Mouse (Mus musculus) hindbrain, embryonic 14.5 days (tissue): Measurements from ENCODE around the gene Trim65. TPM values are rescaled to one million over a fixed set of nuclear protein-coding genes. Genes with fewer than 3 reads are reported as not detected.

Source experiments
- ATAC-seq: fragments of 200-750 bp; cut with Nextera tagmentation; 2 replicates; pipeline ENCODE4 v1.8.0; 2017; ENCODE audit warnings: moderate number of reproducible peaks, mild to moderate bottlenecking, moderate TSS enrichment, moderate library complexity; ENCODE audit not compliant: low FRiP score
- DNase-seq: peaks from one replicate; pipeline ENCODE4 v3.0.0-alpha.2; 2015; ENCODE audit warnings: low spot score
- H3K27ac ChIP-seq: fragments of 300-500 bp; sonication (generic); 2 replicates; pipeline ENCODE4 v1.5.1; 2014; ENCODE audit warnings: mild to moderate bottlenecking, moderate library complexity
- H3K27me3 ChIP-seq: fragments of 300-500 bp; sonication (generic); 2 replicates; pipeline ENCODE4 v1.6.1; 2014; ENCODE audit warnings: mild to moderate bottlenecking, low read length, mixed read lengths; ENCODE audit not compliant: control insufficient read depth, insufficient read depth
- H3K36me3 ChIP-seq: fragments of 300-500 bp; sonication (generic); replicated peaks from 2 replicates; pipeline ENCODE4 v1.6.1; 2014; ENCODE audit not compliant: control insufficient read depth, insufficient read depth
- H3K4me1 ChIP-seq: fragments of 300-500 bp; sonication (generic); replicated peaks from 2 replicates; pipeline ENCODE4 v1.6.1; 2014; ENCODE audit warnings: antibody characterized with exemption, low read length, mixed read lengths; ENCODE audit not compliant: control insufficient read depth, insufficient read depth
- H3K4me2 ChIP-seq: fragments of 300-500 bp; sonication (generic); replicated peaks from 2 replicates; pipeline ENCODE4 v1.6.1; 2014; ENCODE audit warnings: mild to moderate bottlenecking, moderate library complexity
- H3K4me3 ChIP-seq: fragments of 300-500 bp; sonication (generic); replicated peaks from 2 replicates; pipeline ENCODE4 v1.5.1; 2014; ENCODE audit warnings: mild to moderate bottlenecking, low read length
- H3K9ac ChIP-seq: fragments of 300-500 bp; sonication (generic); 2 replicates; pipeline ENCODE4 v1.6.1; 2014
- H3K9me3 ChIP-seq: fragments of 300-500 bp; sonication (generic); 2 replicates; pipeline ENCODE4 v1.6.1; 2016; ENCODE audit warnings: low read length; ENCODE audit not compliant: control insufficient read depth
- WGBS: fragments of 180-500 bp; shearing (Covaris S2); extraction: QIAGEN DNeasy Blood & Tissue Kit; methylation state at CpG from one replicate; pipeline ENCODE4 v1.1.7; 2014; 5-methylcytosine and 5-hydroxymethylcytosine counted together
- polyA plus RNA-seq: library from polyadenylated mRNA; unstranded; fragments of >200 nt; fragmentation: Nextera tagmentation; extraction: Ambion mirVana; gene quantifications from 2 replicates; pipeline ENCODE4 v1.2.1, GENCODE M21; 2014

Gene Trim65
- polyA plus RNA-seq, 1 experiment from 2014 or later, result 2.9 TPM

DNA sequence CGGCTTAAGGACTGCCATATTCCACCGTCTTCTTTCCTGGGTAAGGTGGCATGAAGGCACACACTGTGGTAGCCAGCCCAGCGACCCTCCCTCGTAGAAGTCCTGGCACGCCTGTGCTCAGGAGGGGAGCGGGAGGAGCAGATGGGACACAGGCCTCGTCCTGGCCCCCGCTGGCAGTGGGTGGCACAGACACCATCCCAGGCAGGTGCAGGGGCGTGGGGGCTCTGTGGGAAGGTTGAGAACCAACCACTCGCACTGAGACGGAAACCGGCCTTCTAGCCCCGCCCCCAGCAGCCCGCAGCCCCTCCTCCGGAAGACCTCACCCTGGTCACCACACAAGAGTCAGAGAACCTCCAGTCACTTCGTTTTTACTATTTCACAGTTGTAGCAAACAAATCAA is 52.7 kb downstream of the Trim65 start:
- Histone ChIP-seq H3K9ac (peak overlapping the region; percentile 54), H3K36me3 (peaks cover 42% of the 10 kb centered on the region), H3K27me3 (no peaks in the 10 kb centered on the region), H3K4me1 (peaks cover 4% of the 10 kb centered on the region; the same call in 1 of the 2 replicates), H3K9me3 (no peaks in the 10 kb centered on the region), H3K27ac (0 out of 2 replicates have a peak overlapping the region, but pooled peaks have one; percentile 51), H3K4me3 (peak overlapping the region; percentile 22), H3K4me2 (peak overlapping the region; percentile 54)
- peak; percentile 41; the same call in 1 of the 2 replicates for ATAC-seq
- DNase-seq, result no peak
- WGBS, result 6% methylated on average over 16 of the region's 16 CpGs

GRCm38 (mm10) chr11:116077446-116078204 is 53.3 kb downstream of the Trim65 start, which contains the start of gene Unc13d:
Unc13d (minus strand) TSS chr11:116077961.
- Histone ChIP-seq H3K27ac (0 out of 2 replicates have a peak within 1 kb of the TSS, but pooled peaks have one; percentile 51), H3K9me3 (no peaks in the 10 kb centered on the region), H3K4me3 (peak within 1 kb of the TSS; percentile 22), H3K4me1 (peaks cover 4% of the 10 kb centered on the region; the same call in 1 of the 2 replicates), H3K9ac (peak within 1 kb of the TSS; percentile 54), H3K27me3 (no peaks in the 10 kb centered on the region), H3K4me2 (peak within 1 kb of the TSS; percentile 54), H3K36me3 (peaks cover 38% of the 10 kb centered on the region)
- 61% methylated on average over 22 of the region's 22 CpGs for WGBS
- ATAC-seq (no peak), DNase-seq (no peak)

DNA sequence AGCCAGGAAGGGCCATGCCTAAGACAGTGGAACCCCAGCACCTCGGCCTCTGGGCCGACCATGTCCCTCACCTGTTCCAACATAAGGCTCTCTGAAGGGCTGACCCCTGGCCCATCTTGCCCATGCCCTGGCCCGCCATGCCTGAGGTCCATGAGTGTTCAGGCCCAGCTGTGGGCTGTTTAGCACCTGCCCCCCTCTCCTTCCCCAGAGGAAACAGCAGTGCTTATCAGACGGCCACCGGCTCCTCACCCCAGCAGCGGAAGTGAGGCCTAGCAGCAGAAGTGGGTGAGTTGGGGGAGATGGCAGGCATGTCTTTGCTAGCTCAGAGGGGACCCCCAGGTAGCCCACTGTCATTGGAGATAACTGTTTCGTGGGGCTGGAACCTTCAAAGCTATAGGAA is 54.1 kb downstream of the Trim65 start:
- no peak overlapping the region for H3K4me3 ChIP-seq
- 85% methylated on average over 7 of the region's 7 CpGs for WGBS
- DNase-seq (no peak), ATAC-seq (no peak)
- H3K9me3 ChIP-seq, result no peaks in the 10 kb centered on the region
- no peaks in the 10 kb centered on the region for H3K27me3 ChIP-seq
- H3K4me1 ChIP-seq, result peaks cover 4% of the 10 kb centered on the region; the same call in 1 of the 2 replicates
- no peak overlapping the region for H3K4me2 ChIP-seq
- no peak overlapping the region for H3K27ac ChIP-seq
- H3K9ac ChIP-seq, result no peak overlapping the region
- H3K36me3 ChIP-seq, result peaks cover 30% of the 10 kb centered on the region

GRCm38 (mm10) chr11:116076266-116076540 is 54.7 kb downstream of the Trim65 start:
- DNase-seq (no peak), ATAC-seq (no peak)
- no peak overlapping the region for H3K4me3 ChIP-seq
- no peak overlapping the region for H3K9ac ChIP-seq
- WGBS, result 70% methylated on average over 7 of the region's 7 CpGs
- H3K4me2 ChIP-seq, result no peak overlapping the region
- no peaks in the 10 kb centered on the region for H3K27me3 ChIP-seq
- H3K27ac ChIP-seq, result no peak overlapping the region
- H3K4me1 ChIP-seq, result peaks cover 4% of the 10 kb centered on the region; the same call in 1 of the 2 replicates
- H3K36me3 ChIP-seq, result peaks cover 23% of the 10 kb centered on the region
- no peaks in the 10 kb centered on the region for H3K9me3 ChIP-seq

DNA sequence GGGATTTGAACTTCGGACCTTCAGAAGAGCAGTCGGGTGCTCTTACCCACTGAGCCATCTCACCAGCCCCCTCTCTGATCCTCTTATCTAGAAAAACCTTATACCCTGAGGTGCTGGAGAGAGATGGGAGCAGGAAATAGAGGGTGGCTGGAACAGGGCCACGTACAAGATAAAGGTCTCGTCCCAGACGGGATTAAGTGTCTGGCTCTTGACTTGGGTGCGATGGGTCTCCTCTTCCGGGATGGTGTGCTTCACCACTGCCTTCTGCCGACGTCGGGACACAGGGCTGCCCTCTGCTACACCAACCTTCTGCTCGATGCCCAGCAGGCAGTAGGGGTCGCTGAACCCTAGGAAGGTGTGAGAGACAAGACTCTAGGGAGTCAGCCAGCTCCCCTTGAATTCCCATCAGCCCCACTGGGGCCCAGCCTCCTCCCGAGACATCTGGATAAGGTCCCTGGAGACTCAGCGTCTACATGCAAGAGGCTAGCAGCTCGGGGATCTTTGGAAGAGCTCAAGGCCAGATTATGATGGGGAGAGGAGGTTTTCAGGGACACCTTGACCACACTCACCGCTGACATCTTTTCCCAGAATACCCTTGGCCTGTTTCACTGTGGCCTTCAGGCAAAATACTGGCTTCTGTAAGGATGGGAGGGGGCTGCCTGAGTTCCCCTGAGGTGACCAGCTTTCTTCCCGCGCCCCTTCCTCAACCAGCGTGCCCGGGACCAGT is 55.2 kb downstream of the Trim65 start:
- Histone ChIP-seq H3K9ac (no peak overlapping the region), H3K4me3 (no peak overlapping the region), H3K27ac (no peak overlapping the region), H3K9me3 (no peaks in the 10 kb centered on the region), H3K27me3 (no peaks in the 10 kb centered on the region), H3K4me2 (no peak overlapping the region), H3K4me1 (peaks cover 4% of the 10 kb centered on the region; the same call in 1 of the 2 replicates), H3K36me3 (peaks cover 18% of the 10 kb centered on the region)
- DNase-seq, result no peak
- WGBS, result 64% methylated on average over 20 of the region's 20 CpGs
- ATAC-seq, result no peak

- no peak for ATAC-seq
- Histone ChIP-seq H3K4me2 (no peak overlapping the region), H3K4me3 (no peak overlapping the region), H3K27me3 (no peaks in the 10 kb centered on the region), H3K27ac (no peak overlapping the region), H3K36me3 (peaks cover 7% of the 10 kb centered on the region; the same call in 1 of the 2 replicates), H3K9ac (no peak overlapping the region), H3K4me1 (peaks cover 4% of the 10 kb centered on the region; the same call in 1 of the 2 replicates), H3K9me3 (no peaks in the 10 kb centered on the region)
- 69% methylated on average over 7 of the region's 7 CpGs for WGBS
- no peak for DNase-seq
These were observed 56.4 kb downstream of the Trim65 start for GRCm38 (mm10) chr11:116074436-116074991.

- 89% methylated on average over 3 of the region's 3 CpGs for WGBS
- Histone ChIP-seq H3K36me3 (no peaks in the 10 kb centered on the region), H3K27me3 (no peaks in the 10 kb centered on the region), H3K9ac (no peak overlapping the region), H3K4me3 (no peak overlapping the region), H3K4me1 (no peaks in the 10 kb centered on the region), H3K4me2 (no peak overlapping the region), H3K27ac (no peak overlapping the region), H3K9me3 (no peaks in the 10 kb centered on the region)
- ATAC-seq (no peak), DNase-seq (no peak)
These were observed 58.3 kb downstream of the Trim65 start for GRCm38 (mm10) chr11:116072608-116073007.
